Mouse (Mus musculus): Measurements from ENCODE around the gene Crygs.

- no peak for TF ChIP-seq EP300 (IDR thresholded peaks at IDR 0.05; ENCODE audit: low read depth)
- TF ChIP-seq CTCF (IDR thresholded peaks at IDR 0.05; ENCODE audit: low read depth) = no peak
Measured at GRCm38 (mm10) chr16:22832932-22833525, 21.7 kb upstream of the Crygs start.

All from liver, embryonic 14.5 days (tissue).